Mouse (Mus musculus) urinary bladder, postnatal 10 days (tissue): ENCODE data around the gene Spata5.
A peak's percentile ranks its signal among the peaks of the same experiment; 100 is the strongest.

ENCODE experiments used
- DNase-seq: peaks from one replicate; pipeline ENCODE4 v3.0.0; 2022; ENCODE audit warnings: low spot score

Spata5 gene

GRCm38 (mm10) chr3:37419458-37419991 is at the start of gene Spata5:
Spata5 (plus strand) TSS chr3:37419896.
- peak; percentile 89 for DNase-seq

GRCm38 (mm10) chr3:37370407-37370806 is 49.3 kb upstream of the Spata5 start:
- no peak for DNase-seq

- DNase-seq = no peak
Observed at GRCm38 (mm10) chr3:37373712-37374111, 46.0 kb upstream of the Spata5 start.

GRCm38 (mm10) chr3:37377926-37378325 is 41.8 kb upstream of the Spata5 start:
- DNase-seq = no peak

- DNase-seq = no peak
Observed at GRCm38 (mm10) chr3:37378412-37378811, 41.3 kb upstream of the Spata5 start.

- DNase-seq = no peak
Observed at GRCm38 (mm10) chr3:37379201-37379600, 40.5 kb upstream of the Spata5 start.

GRCm38 (mm10) chr3:37379930-37380881 is 39.5 kb upstream of the Spata5 start:
- DNase-seq = no peak

- no peak for DNase-seq
Observed at GRCm38 (mm10) chr3:37381457-37381856, 38.2 kb upstream of the Spata5 start.

- DNase-seq = no peak
Observed at GRCm38 (mm10) chr3:37383096-37383765, 36.5 kb upstream of the Spata5 start.

GRCm38 (mm10) chr3:37387310-37387709 is 32.4 kb upstream of the Spata5 start:
- no peak for DNase-seq

GRCm38 (mm10) chr3:37396930-37397608 is 22.6 kb upstream of the Spata5 start:
- DNase-seq = no peak

GRCm38 (mm10) chr3:37397646-37398045 is 22.1 kb upstream of the Spata5 start:
- DNase-seq = no peak

GRCm38 (mm10) chr3:37398661-37399395 is 20.9 kb upstream of the Spata5 start:
- no peak for DNase-seq

GRCm38 (mm10) chr3:37401729-37402610 is 17.7 kb upstream of the Spata5 start:
- DNase-seq = no peak

- no peak for DNase-seq
Observed at GRCm38 (mm10) chr3:37407598-37407997, 12.1 kb upstream of the Spata5 start.

- DNase-seq = no peak
Observed at GRCm38 (mm10) chr3:37413446-37413845, 6.2 kb upstream of the Spata5 start.

GRCm38 (mm10) chr3:37414413-37414960 is 5.2 kb upstream of the Spata5 start:
- DNase-seq = peak; percentile 26

- no peak for DNase-seq
Observed at GRCm38 (mm10) chr3:37418341-37418740, 1.4 kb upstream of the Spata5 start.

GRCm38 (mm10) chr3:37418961-37419457 is 687 bp upstream of the Spata5 start:
- peak; percentile 23 for DNase-seq

GRCm38 (mm10) chr3:37420072-37420471 is 376 bp downstream of the Spata5 start, which contains the start of gene Nudt6:
Nudt6 (minus strand) TSS chr3:37420211.
- peak; percentile 63 for DNase-seq
